Mouse (Mus musculus) cerebellum, postnatal 25 days (tissue): ENCODE data around the gene Pald1.
A peak's percentile ranks its signal among the peaks of the same experiment; 100 is the strongest.

Experiments used
- DNase-seq, 2 experiments: peaks; one replicate each; pipeline ENCODE4 v3.0.0; 2021; ENCODE audit warnings: mixed read lengths in 2 of 2

Pald1 gene

GRCm38 (mm10) chr10:61400407-61400806, 17.1 kb upstream of the Pald1 start:
- no peak for DNase-seq

DNA sequence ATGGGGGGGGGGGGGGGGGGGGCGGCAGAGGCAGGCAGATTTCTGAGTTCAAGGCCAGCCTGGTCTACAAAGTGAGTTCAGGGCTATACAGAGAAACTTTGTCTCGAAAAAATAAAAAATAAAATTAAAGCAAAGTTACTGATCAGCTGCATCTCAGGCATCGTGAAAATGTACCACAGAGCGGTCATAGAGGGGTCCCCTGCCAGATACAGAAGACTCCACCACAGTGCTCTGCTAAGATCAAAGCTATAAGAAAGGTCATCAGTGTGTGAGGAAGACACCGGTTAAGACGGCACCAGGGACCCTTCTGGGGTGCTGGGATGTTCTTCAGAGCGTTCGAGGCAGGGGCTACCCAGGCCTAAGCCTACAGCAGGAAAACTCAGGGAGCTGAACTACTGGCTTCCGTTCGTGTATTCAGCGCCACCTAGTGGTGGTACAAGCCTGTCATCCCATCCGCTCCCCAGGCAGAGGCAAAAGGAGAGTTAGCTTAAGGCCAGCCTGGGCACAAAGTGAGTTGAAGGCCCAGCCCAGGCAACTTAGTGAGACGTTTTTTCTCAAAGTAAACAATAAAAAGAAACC, 15.9 kb upstream of the Pald1 start:
- DNase-seq, result peak; percentile 69 to 83

DNA sequence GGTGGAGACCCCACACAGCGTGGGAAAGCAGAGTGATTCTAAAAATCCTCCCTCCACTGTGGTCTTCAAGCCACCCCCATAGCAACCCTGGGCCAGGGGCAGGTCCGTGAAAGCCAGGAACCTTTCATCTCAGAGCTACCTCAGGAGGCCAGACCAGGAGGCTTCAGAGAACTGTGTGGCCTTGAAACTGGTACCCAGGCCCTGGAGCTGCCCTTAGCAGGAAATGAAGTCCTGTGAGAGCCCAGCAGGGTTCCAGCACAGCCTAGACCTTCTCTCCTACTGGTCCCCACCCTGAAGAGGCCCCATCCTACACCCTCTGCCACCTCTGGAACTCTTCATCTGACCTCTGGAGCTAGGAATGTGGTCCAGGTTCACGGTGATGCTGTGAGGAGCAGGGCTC, 14.8 kb upstream of the Pald1 start:
- no peak for DNase-seq

DNA sequence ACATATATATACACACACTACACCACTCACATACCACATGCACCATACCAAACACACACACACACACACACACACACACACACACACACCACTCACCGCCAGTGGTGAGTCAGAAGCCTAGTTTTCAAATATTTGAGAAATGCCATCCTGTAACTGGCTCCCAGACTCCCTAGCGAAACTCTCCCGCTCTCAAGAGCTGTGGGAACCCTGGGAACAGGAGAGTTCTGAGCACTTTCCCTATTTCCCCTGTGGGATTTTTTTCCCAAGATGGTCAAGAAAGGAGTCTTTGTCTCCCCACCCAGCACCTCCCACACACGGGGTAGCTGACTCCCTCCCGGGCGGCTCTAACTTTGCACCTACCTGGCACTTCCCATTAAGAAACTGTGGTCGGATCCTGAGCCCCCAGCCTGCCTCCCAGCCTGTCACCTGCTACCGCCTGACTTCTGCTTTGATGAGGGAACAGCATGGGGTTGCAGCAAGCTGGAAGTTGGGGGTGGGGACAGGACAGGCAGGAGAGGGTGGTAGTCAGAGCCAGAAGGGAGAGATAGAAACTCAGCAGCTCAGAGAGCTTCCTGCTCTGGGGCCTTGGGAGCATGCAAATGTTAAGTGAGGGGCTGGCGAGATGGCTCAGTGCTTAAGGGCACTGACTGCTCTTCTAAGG, 11.3 kb upstream of the Pald1 start:
- no peak for DNase-seq

GRCm38 (mm10) chr10:61392584-61392983, 9.3 kb upstream of the Pald1 start:
- no peak for DNase-seq

- DNase-seq, result no peak
These were observed 6.8 kb upstream of the Pald1 start for GRCm38 (mm10) chr10:61390148-61390547.

- DNase-seq, result no peak
These were observed 5.7 kb upstream of the Pald1 start for GRCm38 (mm10) chr10:61389020-61389419.

- no peak for DNase-seq
These were observed 3.0 kb upstream of the Pald1 start for GRCm38 (mm10) chr10:61386284-61386683.

- no peak for DNase-seq
These were observed 1.8 kb upstream of the Pald1 start for GRCm38 (mm10) chr10:61385174-61385573.

DNA sequence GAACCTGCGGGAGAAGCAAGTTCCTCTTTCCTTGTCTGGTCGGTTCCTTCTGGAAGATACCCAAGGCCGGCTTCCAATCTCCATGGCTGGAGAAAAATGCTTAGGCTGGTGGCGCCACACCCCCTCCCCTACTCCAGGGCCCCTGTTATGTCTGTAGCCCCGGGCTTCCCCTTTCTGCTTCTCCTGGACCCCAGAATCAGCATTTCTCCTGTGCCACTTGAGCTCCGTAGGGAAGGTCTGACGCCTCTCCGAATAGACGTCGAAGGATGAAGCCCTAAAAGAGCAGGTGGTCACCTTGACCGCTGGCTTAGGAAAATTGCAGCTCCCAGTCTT, 351 bp upstream of the Pald1 start:
- no peak for DNase-seq

GRCm38 (mm10) chr10:61382281-61382731, 1.0 kb downstream of the Pald1 start:
- peak in 1 of 2 experiments; percentile 53 for DNase-seq

DNA sequence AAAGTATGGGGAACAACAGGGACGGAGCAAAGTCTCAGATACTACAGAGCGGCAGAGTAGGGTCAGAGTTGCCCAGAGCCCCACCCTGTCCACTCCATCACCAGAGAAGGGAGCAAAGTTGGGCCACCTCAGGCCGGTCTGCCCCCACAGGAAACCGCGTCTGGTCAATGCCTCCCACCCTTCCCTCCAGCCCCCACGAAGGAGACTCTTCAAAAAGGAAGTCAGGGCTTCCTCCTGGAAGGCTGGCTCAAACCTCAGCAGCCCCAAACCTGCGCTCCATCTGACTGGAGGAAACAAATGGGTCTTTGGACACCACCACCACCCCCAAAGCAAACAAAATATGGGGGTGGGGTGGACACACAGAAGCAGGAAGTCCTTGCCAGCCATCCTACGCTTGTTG, 1.5 kb downstream of the Pald1 start:
- DNase-seq, result no peak

GRCm38 (mm10) chr10:61380186-61380585, 3.1 kb downstream of the Pald1 start:
- DNase-seq, result peak in 1 of 2 experiments; percentile 43

GRCm38 (mm10) chr10:61379340-61380040, 3.8 kb downstream of the Pald1 start:
- DNase-seq, result no peak

DNA sequence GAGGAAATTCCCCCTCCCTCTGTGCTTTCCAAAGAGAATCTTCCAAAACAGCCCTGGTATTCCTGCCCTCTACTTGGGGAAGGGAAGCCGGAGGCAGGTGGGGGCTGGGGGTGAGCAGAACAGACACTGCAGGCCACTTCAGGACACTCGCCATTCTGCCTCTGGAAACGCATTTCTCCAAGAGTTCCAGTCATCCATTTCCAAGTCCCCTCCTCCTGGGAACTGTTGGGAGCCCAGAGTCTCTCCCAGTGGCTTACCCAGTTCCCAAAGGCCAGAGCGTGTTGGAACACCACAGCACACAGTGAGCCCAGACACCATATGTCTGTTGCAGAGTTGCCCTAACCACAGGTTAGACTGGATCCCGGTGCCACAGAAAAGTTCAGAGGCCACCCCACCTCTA, 4.6 kb downstream of the Pald1 start:
- no peak for DNase-seq

GRCm38 (mm10) chr10:61378050-61378449, 5.3 kb downstream of the Pald1 start:
- no peak for DNase-seq

GRCm38 (mm10) chr10:61374771-61375481, 8.4 kb downstream of the Pald1 start:
- no peak for DNase-seq

GRCm38 (mm10) chr10:61374076-61374475, 9.3 kb downstream of the Pald1 start:
- peak in 1 of 2 experiments; percentile 40 for DNase-seq

GRCm38 (mm10) chr10:61372585-61372923, 10.8 kb downstream of the Pald1 start:
- DNase-seq, result peak; percentile 78 to 81

- DNase-seq, result peak in 1 of 2 experiments; percentile 41
These were observed 11.3 kb downstream of the Pald1 start for GRCm38 (mm10) chr10:61371884-61372584.

- no peak for DNase-seq
These were observed 12.9 kb downstream of the Pald1 start for GRCm38 (mm10) chr10:61370273-61370979.

DNA sequence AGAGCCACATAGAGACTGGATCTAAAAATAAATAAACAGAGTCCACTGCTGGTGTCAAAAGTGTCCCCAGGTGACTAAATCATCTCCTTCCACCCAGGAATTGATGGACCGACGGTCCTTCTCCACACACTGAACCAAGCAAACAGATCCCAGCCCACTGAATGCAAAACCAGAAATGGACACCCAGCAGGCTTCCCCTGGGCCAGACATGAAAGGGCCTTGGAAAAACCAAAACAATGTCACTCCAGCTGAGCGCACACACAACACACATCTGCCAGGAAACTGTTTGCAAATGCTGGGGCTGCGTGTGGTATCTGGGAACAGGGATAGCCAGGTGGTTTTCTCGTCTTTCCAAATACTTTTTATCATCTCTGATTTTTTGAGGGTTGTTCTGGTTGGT, 13.6 kb downstream of the Pald1 start:
- no peak for DNase-seq
